Mouse (Mus musculus): Measurements from ENCODE around the gene Aasdh.

The Aasdh gene

GRCm38 (mm10) chr5:76905405-76906154 is at the start of gene Aasdh:
Gene Aasdh (minus strand): TSS chr5:76905514.
- peak; percentile 94 for ATAC-seq (ENCODE audit: insufficient number of reproducible peaks, low FRiP score, low TSS enrichment)

GRCm38 (mm10) chr5:76954271-76954900 is 49.1 kb upstream of the Aasdh start:
- no peak for ATAC-seq (ENCODE audit: insufficient number of reproducible peaks, low FRiP score, low TSS enrichment)

DNA sequence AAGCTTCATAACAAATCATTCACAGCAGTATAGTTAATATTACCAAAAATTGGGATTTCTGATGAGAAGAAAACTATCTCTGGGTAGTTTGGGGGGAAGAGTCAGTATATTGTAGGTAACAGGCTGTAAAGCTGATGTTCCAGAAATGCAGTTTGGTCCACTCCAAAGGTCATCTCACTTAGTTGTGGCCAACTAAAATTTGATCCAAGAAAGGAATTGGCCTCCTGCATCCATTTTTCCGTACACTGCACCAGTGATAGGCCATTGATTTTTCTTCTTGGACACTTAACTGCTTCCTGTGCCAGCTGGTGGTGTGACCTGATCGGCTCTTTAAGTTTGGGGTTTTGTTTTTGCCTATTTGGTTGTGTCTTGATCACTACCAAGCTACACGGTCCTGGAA is 48.5 kb upstream of the Aasdh start:
- no peak for ATAC-seq (ENCODE audit: insufficient number of reproducible peaks, low FRiP score, low TSS enrichment)

DNA sequence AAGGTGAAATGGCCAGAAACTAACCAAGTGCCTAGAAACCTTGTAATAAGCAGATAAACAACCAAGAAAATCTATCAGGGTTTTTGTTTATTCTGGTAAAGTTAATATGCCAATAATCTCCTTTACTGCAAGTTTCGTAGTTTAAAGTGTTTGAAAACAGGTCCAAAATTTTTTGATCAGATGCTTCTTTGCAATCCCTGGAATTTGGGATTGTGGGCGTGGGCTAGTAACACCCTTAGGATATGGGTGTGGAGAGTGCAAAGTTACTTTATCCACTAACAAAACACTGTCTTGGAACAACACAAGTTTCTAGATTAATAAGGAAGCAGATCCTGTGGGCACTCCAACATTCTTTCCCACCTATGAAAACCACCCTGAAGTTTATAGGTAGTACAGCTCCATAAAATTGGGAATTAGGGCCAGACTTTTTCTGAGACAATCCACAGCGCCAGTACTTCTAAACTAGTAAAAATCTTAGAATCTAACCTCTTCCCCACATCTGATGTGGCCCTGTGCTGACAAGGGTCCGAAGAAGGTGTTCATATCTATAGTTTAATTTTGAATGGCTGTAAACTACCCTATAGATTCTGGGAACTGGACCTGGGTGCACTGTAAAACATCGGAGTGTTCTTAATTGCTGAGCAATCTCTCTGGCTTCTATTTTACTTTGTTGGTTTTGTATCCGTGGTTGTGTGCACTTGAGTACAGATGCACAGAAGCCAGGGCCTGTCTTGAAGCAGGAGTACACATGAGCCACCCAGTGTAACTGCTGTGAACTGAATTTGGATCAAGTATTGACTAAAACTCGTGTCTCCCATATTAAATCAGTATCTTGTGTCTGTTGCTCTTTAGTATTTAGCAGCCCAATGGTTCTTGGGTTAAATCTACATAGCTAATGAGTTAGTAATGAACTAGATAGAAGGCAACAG is 47.1 kb upstream of the Aasdh start:
- ATAC-seq (ENCODE audit: insufficient number of reproducible peaks, low FRiP score, low TSS enrichment): no peak

DNA sequence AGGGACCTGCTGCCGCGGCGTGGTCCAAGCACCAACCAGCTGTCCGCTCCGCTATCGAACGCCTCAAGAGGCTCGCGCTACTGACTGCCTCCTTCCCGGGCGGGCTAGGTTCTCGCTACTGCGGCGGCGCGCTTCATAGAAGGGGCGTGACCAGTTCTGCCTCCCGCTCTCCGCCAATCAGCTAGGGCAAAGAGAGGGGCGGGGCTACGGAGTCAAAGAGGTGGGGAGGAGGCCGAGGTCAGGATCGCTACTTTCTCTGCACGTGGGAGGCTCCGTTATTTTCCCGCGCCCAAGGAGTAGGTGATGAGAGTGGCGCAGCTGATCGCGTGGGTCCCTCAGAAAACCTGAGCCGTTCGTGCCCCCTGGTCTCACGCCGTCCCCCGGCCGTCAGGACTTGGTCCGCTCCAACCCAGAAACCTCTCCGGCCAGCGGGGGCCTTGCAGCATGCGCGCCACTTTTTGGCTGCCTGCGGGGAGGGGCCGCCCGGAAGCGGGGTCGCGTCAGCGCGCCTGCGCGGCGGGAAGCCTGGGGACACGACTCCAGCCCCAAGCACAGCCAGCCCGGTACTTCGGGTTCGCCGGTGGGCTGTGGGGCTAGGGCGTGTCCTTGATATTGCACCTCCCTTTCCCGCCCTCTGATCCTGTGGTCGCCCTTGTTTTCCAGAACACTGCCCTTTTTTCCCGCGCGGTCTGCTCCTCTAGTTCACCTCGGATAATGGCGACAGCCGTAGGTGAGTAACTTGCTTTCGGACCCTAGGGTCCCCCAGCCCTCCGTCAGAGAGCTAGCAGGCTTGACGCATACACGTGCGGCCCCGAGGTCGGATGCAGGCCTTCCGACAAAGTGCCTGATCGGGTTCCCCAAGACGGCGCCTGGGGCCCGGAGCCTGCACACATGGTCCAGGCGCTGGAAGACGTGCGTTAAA is 46.1 kb upstream of the Aasdh start, which contains the start of the genes Paics and Ppat:
Gene Paics (plus strand): TSS at position 202 of the 922 bp plus-strand sequence.
Gene Ppat (minus strand): TSS at position 473 of the 922 bp plus-strand sequence.
- peak; percentile 93 for ATAC-seq (ENCODE audit: insufficient number of reproducible peaks, low FRiP score, low TSS enrichment)

DNA sequence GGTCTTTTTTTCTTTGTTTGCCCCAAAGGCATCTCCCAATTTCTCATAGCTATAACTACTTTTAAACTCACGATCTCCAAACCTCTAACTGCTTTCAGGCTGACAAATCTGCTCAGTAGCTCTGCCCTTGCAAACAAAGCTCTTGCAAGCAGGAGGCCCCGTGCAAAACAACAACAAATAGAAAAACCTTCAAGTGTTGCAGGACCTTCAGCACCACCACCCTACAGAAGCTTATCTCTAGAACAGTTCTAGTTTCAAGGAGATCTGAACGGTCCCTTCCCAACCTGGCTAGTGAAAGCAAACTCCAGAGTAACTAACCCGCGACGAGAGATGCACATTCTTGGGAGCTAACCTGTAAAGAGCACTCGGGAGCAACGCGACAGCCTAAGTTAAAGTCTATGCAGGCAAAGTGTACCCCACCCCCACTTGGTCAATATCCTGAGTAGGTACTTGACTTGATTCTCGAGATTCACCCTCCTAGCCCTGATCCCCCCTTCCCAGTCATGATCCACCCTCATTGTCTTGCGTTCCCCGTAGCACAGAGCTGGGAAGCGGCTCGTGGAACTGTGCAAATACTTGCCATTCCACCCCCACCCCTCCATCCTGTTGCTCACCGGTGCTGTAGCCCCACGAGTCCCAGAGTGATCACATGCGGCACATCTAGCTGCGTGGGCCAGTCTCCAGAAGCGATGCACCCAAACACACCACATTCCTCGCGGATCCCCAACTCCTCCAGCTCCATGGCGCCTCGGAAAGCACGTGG is 45.2 kb upstream of the Aasdh start:
- ATAC-seq (ENCODE audit: insufficient number of reproducible peaks, low FRiP score, low TSS enrichment): no peak; the same call in 1 of the 2 replicates

- no peak for ATAC-seq (ENCODE audit: insufficient number of reproducible peaks, low FRiP score, low TSS enrichment)
These were observed 42.4 kb upstream of the Aasdh start for GRCm38 (mm10) chr5:76947758-76948157.

GRCm38 (mm10) chr5:76947142-76947541 is 41.8 kb upstream of the Aasdh start:
- no peak for ATAC-seq (ENCODE audit: insufficient number of reproducible peaks, low FRiP score, low TSS enrichment)

DNA sequence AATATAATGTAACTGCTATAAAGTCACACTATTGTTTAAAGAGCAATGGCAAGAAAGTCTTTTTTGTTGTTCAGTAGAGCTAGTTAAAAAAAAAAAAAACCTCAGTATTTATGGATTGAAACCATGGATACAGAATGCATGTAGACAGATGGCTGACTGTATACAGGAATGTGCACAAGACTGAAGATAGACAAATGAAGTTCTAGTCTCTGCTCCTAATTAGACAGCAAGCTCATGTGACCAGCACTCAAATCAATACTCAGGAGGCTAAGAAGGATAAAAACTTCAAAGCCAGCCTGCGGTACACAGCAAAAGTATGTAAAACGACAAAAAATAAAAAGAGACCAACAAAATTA is 40.3 kb upstream of the Aasdh start:
- ATAC-seq (ENCODE audit: insufficient number of reproducible peaks, low FRiP score, low TSS enrichment): no peak

DNA sequence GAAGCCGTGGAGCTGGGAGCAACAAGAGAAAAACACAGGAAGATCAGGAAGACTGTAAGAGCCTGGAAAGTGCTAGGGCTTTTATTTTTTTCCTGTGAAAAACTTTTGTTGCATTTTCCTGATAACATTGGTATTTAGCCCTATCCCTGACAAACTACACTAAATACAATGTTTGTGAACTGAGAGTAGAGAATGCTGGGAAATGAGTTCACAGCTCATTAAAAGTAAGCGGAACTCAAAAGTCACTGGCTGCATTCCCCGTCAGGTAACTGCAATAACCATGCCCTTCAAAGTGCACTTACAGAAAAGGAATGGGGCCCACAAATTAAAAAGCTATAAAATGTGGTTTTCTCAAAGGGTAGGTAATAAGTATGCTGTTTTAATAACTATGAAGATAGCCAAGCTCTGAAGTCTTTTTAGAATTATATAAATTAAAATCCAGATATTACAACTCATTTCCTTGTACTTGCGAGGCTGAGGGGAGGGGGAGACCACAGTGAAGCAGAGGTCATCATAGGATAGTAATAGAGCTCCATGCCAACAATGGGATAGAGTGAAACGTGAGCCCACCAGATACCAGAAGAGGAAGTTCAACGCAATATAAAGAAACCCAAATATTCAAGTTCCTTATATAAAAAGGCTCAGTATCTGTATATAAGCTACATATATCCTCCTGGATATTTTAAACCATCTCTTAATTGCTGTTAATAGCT is 39.8 kb upstream of the Aasdh start:
- no peak for ATAC-seq (ENCODE audit: insufficient number of reproducible peaks, low FRiP score, low TSS enrichment)

DNA sequence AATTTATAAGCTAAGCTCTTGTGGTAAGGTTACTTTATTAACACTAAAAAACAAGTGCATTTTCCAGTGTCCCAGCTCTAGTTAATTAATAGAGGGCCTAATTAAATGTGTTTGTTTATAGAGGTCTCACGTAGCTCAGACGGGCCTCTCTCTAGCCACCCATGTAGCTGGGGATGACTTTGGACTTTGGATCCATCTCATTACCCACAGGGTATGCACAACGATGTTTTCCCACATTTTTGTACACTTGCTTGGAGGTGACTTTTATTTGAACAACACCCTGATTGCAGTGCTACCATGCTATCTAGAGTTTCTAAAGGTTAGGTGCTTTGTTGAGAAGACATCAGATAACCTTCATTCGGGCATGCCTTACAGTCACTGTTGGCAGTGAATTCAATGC is 37.2 kb upstream of the Aasdh start:
- ATAC-seq (ENCODE audit: insufficient number of reproducible peaks, low FRiP score, low TSS enrichment): no peak

DNA sequence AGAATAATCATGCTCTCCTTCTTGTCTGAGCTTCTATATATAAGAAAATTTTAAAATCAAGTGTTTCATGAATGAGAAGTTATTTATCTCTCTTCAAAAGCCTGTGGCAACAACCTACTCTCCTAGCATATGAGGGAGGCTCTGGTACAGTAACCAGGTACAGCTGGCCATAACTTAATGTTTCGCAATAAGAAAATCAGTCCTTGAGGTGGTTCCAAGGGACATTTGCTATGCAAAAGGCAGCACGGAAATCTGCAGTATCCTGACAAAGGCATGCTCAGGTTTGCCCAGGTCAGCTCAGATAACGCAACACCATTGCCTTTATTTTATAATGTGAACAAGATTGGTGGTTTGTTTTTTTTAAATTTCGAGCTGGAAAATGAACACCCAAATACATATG is 36.7 kb upstream of the Aasdh start:
- ATAC-seq (ENCODE audit: insufficient number of reproducible peaks, low FRiP score, low TSS enrichment): no peak

DNA sequence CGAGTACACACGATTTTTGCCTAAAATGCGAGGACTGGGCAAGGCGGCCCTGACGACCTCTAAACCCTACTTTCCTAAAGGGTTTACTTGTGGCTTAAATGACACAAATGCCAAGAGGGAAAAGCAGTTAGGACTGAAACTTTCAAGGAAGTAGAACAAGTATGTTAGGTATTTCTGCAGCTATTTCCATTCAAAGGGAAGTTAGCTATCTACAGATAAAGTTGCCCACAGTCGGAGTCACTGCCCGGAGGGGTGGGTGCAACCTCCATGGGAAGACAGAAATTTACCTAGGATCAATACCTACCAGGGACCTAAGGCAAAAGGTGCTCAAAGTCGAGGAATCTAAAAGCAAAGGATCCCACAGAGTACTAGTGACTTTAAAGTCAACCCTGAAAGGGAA is 34.4 kb upstream of the Aasdh start:
- no peak for ATAC-seq (ENCODE audit: insufficient number of reproducible peaks, low FRiP score, low TSS enrichment)

DNA sequence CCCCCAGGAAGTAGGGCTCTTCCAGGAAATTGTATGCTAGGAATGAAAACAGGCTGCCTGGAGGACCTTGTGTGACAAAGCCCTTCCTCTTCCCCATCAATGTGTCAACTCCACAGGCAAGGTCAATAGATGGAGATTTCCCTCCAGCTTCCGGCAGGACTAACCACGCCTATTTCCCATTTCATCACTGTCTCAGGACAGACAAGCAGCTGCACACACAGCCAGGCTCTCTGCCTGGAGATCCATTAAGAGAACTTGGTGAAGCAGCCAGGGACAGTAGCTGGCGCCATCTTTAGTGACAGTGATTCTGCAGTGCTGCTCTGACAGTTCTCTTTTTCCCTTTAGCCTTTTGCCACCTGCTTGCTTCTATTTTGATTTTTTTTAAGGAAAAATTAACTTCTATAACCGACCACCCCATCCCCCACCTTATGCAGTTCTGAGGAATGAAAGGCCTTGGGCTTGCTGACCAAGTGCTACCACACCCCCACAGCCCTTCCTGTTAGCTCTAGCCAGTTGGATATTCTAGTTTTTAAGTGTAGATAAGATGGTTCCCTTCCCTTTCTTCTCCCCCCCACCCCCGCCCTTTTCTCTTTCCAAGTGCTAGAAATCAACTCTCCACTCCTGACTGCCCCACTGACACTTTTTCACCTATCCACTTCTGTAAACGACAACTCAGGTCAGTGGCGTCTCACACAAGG is 24.0 kb upstream of the Aasdh start:
- ATAC-seq (ENCODE audit: insufficient number of reproducible peaks, low FRiP score, low TSS enrichment): no peak

- no peak; the same call in 1 of the 2 replicates for ATAC-seq (ENCODE audit: insufficient number of reproducible peaks, low FRiP score, low TSS enrichment)
These were observed 23.0 kb upstream of the Aasdh start for GRCm38 (mm10) chr5:76928124-76928832.

DNA sequence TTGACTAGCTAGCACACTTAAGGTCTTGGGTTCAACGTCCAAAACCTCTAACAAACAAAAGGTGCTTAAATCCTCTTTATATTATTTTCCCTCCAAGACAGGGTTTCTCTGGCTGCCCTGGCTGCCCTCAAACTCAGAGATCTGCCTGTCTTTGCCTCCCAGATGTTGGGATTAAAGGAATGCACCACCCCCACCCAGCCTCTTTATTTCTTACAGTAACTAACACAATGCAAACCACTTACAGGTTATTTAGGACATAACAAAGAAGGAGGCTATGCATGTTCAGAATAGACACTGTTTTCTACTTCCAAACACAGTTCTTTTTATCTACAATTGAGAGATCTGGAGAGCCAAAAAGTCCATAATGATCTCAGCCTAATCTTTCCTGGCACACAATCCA is 19.0 kb upstream of the Aasdh start:
- no peak for ATAC-seq (ENCODE audit: insufficient number of reproducible peaks, low FRiP score, low TSS enrichment)

DNA sequence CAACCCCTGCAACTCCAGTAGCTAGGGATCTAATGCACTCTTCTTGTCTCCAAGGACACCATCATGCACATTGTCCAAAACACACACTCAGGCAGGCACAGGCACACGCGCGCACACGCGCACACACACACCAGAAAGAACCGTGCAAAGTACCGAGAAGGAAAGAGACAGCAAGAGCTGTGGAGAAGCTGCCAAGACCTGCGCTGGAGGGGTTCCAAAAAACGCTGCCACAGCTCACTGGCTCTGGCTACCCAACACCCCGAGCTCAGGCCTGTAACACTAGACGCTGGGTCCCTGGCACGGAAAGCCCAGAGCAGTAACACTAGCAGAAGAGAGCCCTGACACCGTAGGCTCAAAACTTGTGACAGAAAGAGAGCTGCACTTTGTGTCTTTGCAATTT is 18.1 kb upstream of the Aasdh start:
- peak; percentile 74; the same call in 1 of the 2 replicates for ATAC-seq (ENCODE audit: insufficient number of reproducible peaks, low FRiP score, low TSS enrichment)
